Mouse (Mus musculus) lung, adult 2 months (tissue): ENCODE data around the gene Ets1. TPM values are rescaled to one million over a fixed set of nuclear protein-coding genes. Genes with fewer than 3 reads are reported as not detected.

ENCODE experiments used
- DNase-seq: peaks from one replicate; pipeline ENCODE4 v3.0.0; 2022
- H3K4me1 ChIP-seq: fragments of 200-500 bp; 2 replicates; pipeline ENCODE4 v1.6.1; 2011; ENCODE audit warnings: low read length; ENCODE audit not compliant: control insufficient read depth, insufficient read depth
- H3K4me3 ChIP-seq: fragments of 200-500 bp; replicated peaks from 2 replicates; pipeline ENCODE3; 2011; ENCODE audit warnings: low read depth, mild to moderate bottlenecking, control low read depth, low read length; ENCODE audit errors: extremely low read depth
- CTCF ChIP-seq: fragments of 200-500 bp; IDR thresholded peaks from 2 replicates; pipeline ENCODE4 v1.5.1; 2011; ENCODE audit warnings: mild to moderate bottlenecking, low read length, control low read depth; ENCODE audit not compliant: insufficient read depth
- POLR2A ChIP-seq: fragments of 200-500 bp; IDR thresholded peaks from 2 replicates; pipeline ENCODE4 v1.6.1; 2011; ENCODE audit warnings: low read depth, mild to moderate bottlenecking, control low read depth, low read length, borderline replicate concordance; ENCODE audit errors: extremely low read depth
- WGBS: fragments of 180-500 bp; shearing (Covaris S2); methylation state at CpG from one replicate; pipeline ENCODE4 v1.1.7; 2018; 5-methylcytosine and 5-hydroxymethylcytosine counted together
- polyA plus RNA-seq: library from polyadenylated mRNA; depleted of rRNA; stranded (reverse); fragments of >200 nt; gene quantifications from 2 replicates; pipeline ENCODE4 v1.2.3, GENCODE M21; 2012

Gene Ets1
- polyA plus RNA-seq, 1 experiment = 67.2 TPM

DNA sequence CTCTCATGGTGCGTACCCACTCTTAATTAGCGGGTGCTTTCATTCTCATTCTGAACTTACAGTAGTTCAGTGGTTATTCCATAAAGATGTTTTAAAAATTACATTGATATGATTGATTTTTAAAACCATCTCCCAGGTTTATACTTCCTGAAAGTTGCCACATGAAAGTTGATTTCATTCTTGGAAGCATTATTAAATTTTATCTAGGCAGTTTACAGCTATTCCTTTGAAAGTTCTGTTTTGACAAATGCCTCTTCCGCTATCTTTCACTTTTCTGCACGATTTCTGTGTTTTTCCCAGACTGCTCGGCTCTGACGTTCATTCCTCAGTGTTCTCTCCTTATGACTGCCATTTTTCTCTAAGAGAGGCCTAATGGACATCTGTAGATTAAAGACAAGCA, 110.6 kb downstream of the Ets1 start:
- WGBS = 75% methylated on average over 6 of the region's 6 CpGs
- no peak for TF ChIP-seq POLR2A
- no peak for TF ChIP-seq CTCF
- no peak for DNase-seq
- Histone ChIP-seq H3K4me3 (no peak overlapping the region), H3K4me1 (peaks cover 32% of the 10 kb centered on the region)

DNA sequence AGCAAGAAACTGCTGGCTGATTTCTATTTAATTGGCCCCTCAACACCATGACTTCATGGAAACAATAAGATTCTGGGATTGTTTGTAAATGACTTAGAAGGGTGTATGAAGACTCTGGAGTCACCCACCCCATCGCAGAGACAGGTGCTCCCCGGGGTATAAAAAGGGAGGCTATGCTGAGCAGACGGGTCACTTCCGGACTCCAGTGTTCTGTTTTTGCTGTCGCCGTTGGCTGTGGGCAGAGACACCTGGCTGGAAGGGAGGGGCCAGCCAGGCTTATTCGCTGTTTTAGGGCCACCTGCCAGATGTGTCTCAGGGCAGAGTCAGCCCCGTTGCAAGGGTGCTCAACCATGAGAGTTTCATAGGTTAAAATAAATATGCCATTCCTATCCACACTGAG, 111.6 kb downstream of the Ets1 start:
- no peak for TF ChIP-seq POLR2A
- no peak for TF ChIP-seq CTCF
- 53% methylated on average over 8 of the region's 8 CpGs for WGBS

DNA sequence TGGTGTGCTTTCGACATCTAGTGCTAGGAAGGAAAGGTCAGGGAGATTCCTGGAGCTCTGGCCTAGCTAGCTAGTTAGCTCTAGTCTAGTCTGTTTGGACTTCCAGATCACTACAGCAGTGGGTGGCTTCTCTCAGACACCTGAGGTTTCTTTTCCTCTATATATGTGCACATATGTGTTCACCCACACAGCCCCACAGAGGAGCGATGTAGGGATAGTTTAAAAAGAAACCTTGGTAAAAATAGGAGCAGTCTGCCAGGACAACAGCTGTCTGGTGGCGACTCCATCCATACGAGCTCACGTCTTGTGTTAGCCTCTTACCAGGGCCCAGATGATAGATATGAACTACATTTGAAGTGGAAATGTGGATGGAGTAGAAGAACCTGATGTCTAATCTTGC, 112.5 kb downstream of the Ets1 start:
- DNase-seq = no peak
- TF ChIP-seq CTCF (no peak), POLR2A (no peak)
- Histone ChIP-seq H3K4me1 (peaks cover 20% of the 10 kb centered on the region), H3K4me3 (no peak overlapping the region)
- WGBS = 77% methylated on average over 5 of the region's 5 CpGs

More for the DNA sequence above, 111.6 kb downstream of the Ets1 start:
- Histone ChIP-seq H3K4me3 (no peak overlapping the region), H3K4me1 (peaks cover 29% of the 10 kb centered on the region)
- no peak for DNase-seq

DNA sequence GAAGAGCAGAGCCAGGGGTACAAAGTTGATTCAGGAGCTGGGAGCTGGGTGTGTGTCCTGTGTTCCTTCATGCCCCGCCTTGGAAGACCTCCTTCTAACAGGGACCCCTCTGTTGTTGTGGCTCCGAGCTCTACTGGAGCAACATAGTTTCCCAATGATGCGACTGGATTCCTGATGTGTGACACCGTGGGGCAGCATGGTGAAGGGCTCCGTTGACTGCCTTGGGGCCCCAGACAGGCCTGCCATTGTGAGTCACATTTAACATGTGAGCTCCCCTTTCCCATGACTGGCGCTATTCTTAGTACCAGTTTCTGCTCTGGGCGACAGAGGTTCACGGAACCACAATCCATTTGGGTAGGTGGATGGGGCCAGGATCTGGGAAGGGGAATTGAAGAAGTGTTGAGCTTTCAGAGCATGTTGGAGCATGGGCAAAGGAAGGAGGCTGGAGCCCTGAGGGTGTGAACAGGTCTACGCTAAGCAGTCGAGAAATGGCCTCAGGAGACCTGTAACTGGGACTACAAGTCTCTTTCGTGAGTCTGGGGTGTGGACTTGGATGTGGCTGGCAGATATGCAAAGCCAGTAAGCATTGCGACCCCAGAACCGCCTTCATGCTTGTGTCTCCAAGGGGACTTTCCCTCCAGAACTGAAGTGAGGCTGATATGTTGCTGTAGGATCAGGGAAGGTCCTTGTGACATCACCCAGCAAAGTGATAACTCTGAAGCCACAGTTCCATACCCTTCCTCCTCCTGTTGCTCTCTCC, 113.9 kb downstream of the Ets1 start:
- Histone ChIP-seq H3K4me1 (peaks cover 14% of the 10 kb centered on the region), H3K4me3 (no peak overlapping the region)
- TF ChIP-seq POLR2A (no peak), CTCF (no peak)
- 74% methylated on average over 13 of the region's 13 CpGs for WGBS
- no peak for DNase-seq

DNA sequence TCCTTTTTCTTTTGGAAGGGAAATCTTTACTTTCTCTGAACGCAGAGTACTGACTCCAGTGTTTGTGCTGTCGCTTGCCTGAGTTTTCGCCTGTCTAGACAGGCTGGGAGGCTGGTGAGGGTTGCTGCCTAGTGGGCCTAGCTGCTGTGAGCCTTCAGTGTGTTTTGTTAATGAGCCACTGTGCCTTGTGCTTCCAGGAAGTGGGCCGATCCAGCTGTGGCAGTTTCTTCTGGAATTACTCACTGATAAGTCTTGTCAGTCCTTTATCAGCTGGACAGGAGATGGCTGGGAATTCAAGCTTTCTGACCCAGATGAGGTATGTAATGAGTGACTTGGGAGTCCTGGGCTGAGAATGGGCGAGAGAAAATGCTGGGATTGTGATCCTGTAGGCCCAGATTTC, 116.6 kb downstream of the Ets1 start:
- Histone ChIP-seq H3K4me3 (no peak overlapping the region), H3K4me1 (peaks cover 9% of the 10 kb centered on the region)
- TF ChIP-seq CTCF (no peak), POLR2A (no peak)
- WGBS = 39% methylated on average over 5 of the region's 5 CpGs
- no peak for DNase-seq

DNA sequence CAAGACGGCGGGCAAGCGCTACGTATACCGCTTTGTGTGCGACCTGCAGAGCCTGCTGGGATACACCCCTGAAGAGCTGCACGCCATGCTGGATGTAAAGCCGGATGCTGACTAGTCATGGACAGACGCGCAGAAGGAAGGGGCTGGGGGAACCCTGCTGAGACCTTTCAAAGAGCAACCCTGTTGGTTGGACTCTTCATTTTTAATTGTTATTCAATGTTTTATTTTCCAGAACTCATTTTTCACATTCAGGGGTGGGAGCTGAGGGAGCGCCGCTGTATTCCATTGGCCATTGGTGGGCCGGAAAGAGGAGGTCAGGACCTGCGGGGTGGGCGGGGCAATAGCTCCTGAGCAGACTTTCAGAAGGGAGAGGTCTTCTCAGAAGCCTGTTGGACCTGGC, 118.3 kb downstream of the Ets1 start:
- no peak for DNase-seq
- TF ChIP-seq CTCF (no peak), POLR2A (no peak)
- Histone ChIP-seq H3K4me3 (no peak overlapping the region), H3K4me1 (peaks cover 8% of the 10 kb centered on the region)
- 93% methylated on average over 15 of the region's 15 CpGs for WGBS

DNA sequence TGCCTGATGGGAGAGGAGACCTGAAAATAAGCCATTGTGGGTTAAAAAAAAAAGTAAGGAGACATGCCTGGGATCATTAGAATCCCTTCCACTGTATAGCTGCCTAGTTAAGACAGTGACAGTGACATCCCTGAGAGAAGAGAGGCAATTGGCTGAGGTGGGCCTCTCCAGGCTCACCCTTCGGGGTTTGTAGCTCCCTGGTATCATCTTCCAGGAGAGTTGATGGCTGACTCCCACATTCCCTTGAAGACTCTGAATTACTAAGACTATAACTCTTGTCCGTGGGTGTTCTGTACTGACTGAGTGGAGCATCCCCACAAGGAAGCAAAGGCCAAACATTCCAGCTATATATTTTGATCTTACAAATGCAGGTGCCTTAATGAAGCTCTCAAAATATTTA, 120.0 kb downstream of the Ets1 start:
- 83% methylated on average over 2 of the region's 2 CpGs for whole genome bisulfite sequencing
- peaks cover 9% of the 10 kb centered on the region for H3K4me1 ChIP-seq
- TF ChIP-seq CTCF (no peak), POLR2A (no peak)
- H3K4me3 ChIP-seq = no peak overlapping the region
- DNase-seq = no peak

DNA sequence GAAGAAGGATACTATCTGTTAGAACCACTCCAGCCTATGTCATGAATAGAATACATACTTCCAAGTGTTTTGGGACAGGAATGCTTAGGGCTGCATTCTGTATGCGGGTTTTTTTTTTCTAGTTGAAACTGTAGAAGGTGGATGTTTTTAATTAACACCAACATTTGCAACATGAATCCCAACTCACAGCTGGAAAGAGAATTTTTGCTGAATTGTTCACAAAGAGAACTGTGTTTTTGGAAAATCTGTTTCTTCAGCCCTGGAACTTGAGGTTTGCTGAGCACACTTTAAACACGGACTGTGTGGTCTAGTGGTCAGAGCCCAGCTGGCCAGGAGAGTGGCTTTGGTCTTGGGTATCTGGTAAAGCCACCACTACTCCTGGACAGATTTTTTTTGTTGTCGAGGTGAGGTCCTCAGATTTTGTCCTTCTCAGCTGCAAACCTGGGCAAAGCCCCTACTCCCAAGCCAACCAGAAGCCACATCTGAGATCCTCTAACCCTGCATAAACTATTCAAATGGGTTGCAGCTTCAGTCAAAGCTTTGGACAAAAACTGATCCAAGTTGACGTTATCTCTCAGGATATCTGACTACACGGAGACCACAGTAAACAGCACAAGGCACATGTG, 122.4 kb downstream of the Ets1 start:
- 74% methylated on average over 5 of the region's 5 CpGs for WGBS
- TF ChIP-seq CTCF = no peak
- no peak for TF ChIP-seq POLR2A
- H3K4me1 ChIP-seq = peaks cover 8% of the 10 kb centered on the region; the same call in 1 of the 2 replicates
- DNase-seq = no peak
- no peak overlapping the region for H3K4me3 ChIP-seq

DNA sequence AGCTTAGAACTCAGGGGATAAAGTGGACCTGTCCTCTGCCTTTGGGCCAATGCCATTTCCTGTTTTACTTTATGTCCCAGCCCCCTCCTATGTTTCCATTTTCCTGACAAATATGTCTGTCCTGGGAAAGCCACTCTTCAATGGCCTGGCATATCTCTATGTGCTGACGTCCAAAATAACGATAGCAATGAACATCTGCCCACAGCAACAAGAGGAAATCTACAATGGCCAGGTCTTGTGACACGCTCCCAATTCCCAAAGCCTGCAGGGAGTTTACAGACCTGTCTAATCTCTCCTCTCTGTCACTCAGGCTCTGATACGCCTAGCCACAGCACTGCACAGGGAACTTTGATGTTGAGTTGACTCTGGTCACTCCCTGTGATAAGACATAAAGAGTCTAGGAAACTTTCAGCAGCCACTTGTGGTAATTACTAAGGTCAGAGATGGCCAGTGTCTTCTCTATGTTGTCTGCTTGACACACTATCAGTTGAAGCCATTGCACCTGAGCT, 124.7 kb downstream of the Ets1 start:
- H3K4me3 ChIP-seq = no peak overlapping the region
- H3K4me1 ChIP-seq = peaks cover 11% of the 10 kb centered on the region
- no peak for DNase-seq
- WGBS = 35% methylated on average over 4 of the region's 4 CpGs
- TF ChIP-seq CTCF (no peak), POLR2A (no peak)

DNA sequence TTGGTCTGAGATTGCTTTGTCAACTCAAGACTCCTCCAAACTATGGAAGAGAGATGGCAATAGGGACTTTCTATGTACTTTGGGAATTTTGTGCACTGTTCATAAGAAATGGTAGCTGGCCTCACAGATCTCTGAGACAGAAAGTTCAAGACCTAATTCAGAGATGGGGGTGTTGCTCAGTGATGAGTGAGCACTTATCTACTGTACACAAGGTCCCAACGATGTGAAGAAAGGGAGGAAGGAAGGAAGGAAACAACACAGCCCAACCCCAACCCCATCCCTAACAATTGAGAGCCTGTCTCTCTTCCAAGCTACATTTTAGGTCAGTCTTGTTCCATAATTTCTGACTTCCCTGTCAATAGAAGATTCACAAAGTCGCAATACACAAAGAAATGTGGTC, 125.3 kb downstream of the Ets1 start:
- H3K4me1 ChIP-seq = peaks cover 11% of the 10 kb centered on the region
- TF ChIP-seq CTCF = no peak
- no peak for TF ChIP-seq POLR2A
- H3K4me3 ChIP-seq = no peak overlapping the region
- 36% methylated on average over 2 of the region's 2 CpGs for WGBS
- no peak for DNase-seq
